Mouse (Mus musculus) intestine, embryonic 16.5 days (tissue): ENCODE results near the gene Mbd3. TPM values are rescaled to one million over a fixed set of nuclear protein-coding genes. Genes with fewer than 3 reads are reported as not detected.

ENCODE experiments used
- ATAC-seq: fragments of 200-750 bp; cut with Nextera tagmentation; 2 replicates; pipeline ENCODE4 v1.8.0; 2017; ENCODE audit warnings: moderate TSS enrichment, moderate library complexity
- H3K27ac ChIP-seq: fragments of 300-500 bp; sonication (generic); 2 replicates; pipeline ENCODE4 v1.5.1; 2014; ENCODE audit warnings: mild to moderate bottlenecking, low read length
- H3K27me3 ChIP-seq: fragments of 300-500 bp; sonication (generic); replicated peaks from 2 replicates; pipeline ENCODE4 v1.6.1; 2014; ENCODE audit warnings: low read length, control low read depth, mixed read lengths; ENCODE audit not compliant: control insufficient read depth, insufficient read depth
- H3K36me3 ChIP-seq: fragments of 300-500 bp; sonication (generic); 2 replicates; pipeline ENCODE4 v1.6.1; 2014; ENCODE audit warnings: low read length, control low read depth; ENCODE audit not compliant: control insufficient read depth, insufficient read depth
- H3K4me1 ChIP-seq: fragments of 300-500 bp; sonication (generic); 2 replicates; pipeline ENCODE4 v1.6.1; 2014; ENCODE audit warnings: low read length, control low read depth, mixed read lengths; ENCODE audit not compliant: control insufficient read depth, insufficient read depth
- H3K4me2 ChIP-seq: fragments of 300-500 bp; sonication (generic); 2 replicates; pipeline ENCODE4 v1.6.1; 2014; ENCODE audit warnings: low read depth, low read length, control low read depth
- H3K4me3 ChIP-seq: fragments of 300-500 bp; sonication (generic); 2 replicates; pipeline ENCODE4 v1.5.1; 2014; ENCODE audit warnings: mild to moderate bottlenecking, low read length
- H3K9ac ChIP-seq: fragments of 300-500 bp; sonication (generic); 2 replicates; pipeline ENCODE4 v1.6.1; 2014; ENCODE audit warnings: low read depth, low read length
- H3K9me3 ChIP-seq: fragments of 300-500 bp; sonication (generic); 2 replicates; pipeline ENCODE4 v1.6.1; 2016; ENCODE audit warnings: low read length, control low read depth; ENCODE audit not compliant: control insufficient read depth
- WGBS: fragments of 180-500 bp; shearing (Covaris S2); extraction: QIAGEN DNeasy Blood & Tissue Kit; methylation state at CpG from one replicate; pipeline ENCODE4 v1.1.7; 2014; 5-methylcytosine and 5-hydroxymethylcytosine counted together
- polyA plus RNA-seq: library from polyadenylated mRNA; unstranded; fragments of >200 nt; fragmentation: Nextera tagmentation; extraction: Ambion mirVana; gene quantifications from 2 replicates; pipeline ENCODE4 v1.2.1, GENCODE M21; 2015

Gene Mbd3
- polyA plus RNA-seq, 1 experiment from 2014 or later, result 144 TPM

DNA sequence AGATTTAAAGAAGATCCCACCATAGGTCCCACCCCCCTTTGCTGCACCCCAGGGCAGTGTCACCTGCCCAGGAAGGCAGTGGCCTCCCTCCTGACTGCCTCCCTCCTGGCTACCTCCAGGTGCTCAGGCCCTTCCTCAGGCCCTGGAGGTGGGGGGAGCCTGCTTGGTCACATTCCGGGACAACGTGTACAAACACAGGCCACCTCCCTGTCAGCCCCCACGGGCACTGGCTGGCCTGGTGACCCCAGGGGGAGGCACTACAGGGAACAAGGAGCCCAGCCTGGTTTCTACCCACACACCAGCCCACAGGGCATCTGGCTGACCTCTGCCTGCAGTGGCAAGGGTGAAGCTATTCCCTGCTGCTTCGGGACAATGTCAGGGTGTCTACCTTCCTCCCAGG, 38.6 kb upstream of the Mbd3 start:
- WGBS, result 65% methylated on average over 4 of the region's 4 CpGs
- Histone ChIP-seq H3K36me3 (no peaks in the 10 kb centered on the region), H3K27ac (no peak overlapping the region), H3K27me3 (no peaks in the 10 kb centered on the region), H3K4me1 (peaks cover 17% of the 10 kb centered on the region), H3K4me2 (no peak overlapping the region), H3K4me3 (no peak overlapping the region), H3K9me3 (no peaks in the 10 kb centered on the region), H3K9ac (no peak overlapping the region)
- no peak for ATAC-seq

- Histone ChIP-seq H3K9me3 (no peaks in the 10 kb centered on the region), H3K27me3 (no peaks in the 10 kb centered on the region), H3K4me1 (peaks cover 22% of the 10 kb centered on the region), H3K4me2 (peak overlapping the region; percentile 35), H3K27ac (peak overlapping the region; percentile 72), H3K36me3 (no peaks in the 10 kb centered on the region), H3K9ac (0 out of 2 replicates have a peak overlapping the region, but pooled peaks have one; percentile 33), H3K4me3 (no peak overlapping the region)
- WGBS, result 10% methylated on average over 9 of the region's 9 CpGs
- peak; percentile 27 for ATAC-seq
These were observed 36.9 kb upstream of the Mbd3 start for GRCm38 (mm10) chr10:80436276-80436675.

DNA sequence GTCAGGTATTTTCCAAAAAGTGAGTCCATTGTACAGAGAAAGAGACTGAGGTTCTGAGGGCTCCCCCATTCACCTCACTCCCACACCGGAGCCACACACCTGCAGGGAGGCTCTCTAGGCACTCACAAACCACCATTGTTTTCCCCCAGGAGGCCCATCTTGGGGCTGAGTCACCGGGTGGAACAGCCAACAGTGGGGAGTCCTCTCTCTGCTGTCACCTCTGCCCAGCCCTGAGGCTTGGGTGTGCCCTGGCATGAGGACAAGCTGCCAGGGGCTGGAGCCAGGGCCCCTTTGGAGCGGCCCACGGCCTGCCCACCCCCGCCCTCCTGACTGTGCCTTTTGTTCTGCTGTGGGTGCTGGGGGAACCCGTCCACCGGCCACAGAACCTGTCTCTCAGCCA, 36.4 kb upstream of the Mbd3 start:
- Histone ChIP-seq H3K4me3 (no peak overlapping the region), H3K9me3 (no peaks in the 10 kb centered on the region), H3K36me3 (no peaks in the 10 kb centered on the region), H3K27ac (peak overlapping the region; percentile 72), H3K4me1 (peaks cover 26% of the 10 kb centered on the region), H3K27me3 (no peaks in the 10 kb centered on the region), H3K9ac (peak overlapping the region; percentile 33; the same call in 1 of the 2 replicates), H3K4me2 (peak overlapping the region; percentile 35; the same call in 1 of the 2 replicates)
- 27% methylated on average over 7 of the region's 7 CpGs for WGBS
- ATAC-seq, result peak; percentile 47

DNA sequence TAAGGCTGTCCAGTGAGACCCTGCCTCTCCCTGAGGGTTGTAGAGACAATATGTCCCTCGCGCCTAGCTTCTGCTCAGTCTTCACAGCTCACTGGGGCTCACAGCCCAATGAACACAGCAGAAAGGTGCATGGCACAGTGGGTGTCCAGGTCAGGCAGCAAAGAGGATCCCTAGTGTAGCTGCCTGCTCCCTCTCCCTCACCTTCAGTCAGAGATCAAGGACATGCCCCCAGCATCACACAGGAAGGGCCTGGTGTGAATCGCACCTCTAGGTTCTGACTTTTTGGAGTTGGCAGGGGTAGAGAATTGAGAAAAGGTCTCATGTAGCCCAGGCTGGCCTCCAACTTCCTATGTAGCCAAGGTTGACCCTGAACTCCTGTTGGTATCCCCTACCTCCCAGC, 35.5 kb upstream of the Mbd3 start:
- no peak overlapping the region for H3K4me2 ChIP-seq
- H3K36me3 ChIP-seq, result peaks cover under 1% of the 10 kb centered on the region; the same call in 1 of the 2 replicates
- H3K27me3 ChIP-seq, result no peaks in the 10 kb centered on the region
- peaks cover 29% of the 10 kb centered on the region for H3K4me1 ChIP-seq
- H3K9me3 ChIP-seq, result no peaks in the 10 kb centered on the region
- 0 out of 2 replicates have a peak overlapping the region, but pooled peaks have one; percentile 11 for H3K9ac ChIP-seq
- H3K4me3 ChIP-seq, result no peak overlapping the region
- no peak for ATAC-seq
- WGBS, result 78% methylated on average over 3 of the region's 3 CpGs
- H3K27ac ChIP-seq, result 0 out of 2 replicates have a peak overlapping the region, but pooled peaks have one; percentile 9

- Histone ChIP-seq H3K4me3 (peak overlapping the region; percentile 84), H3K27me3 (no peaks in the 10 kb centered on the region), H3K9me3 (no peaks in the 10 kb centered on the region), H3K4me2 (peak overlapping the region; percentile 24; the same call in 1 of the 2 replicates), H3K4me1 (peaks cover 29% of the 10 kb centered on the region), H3K27ac (peak overlapping the region; percentile 41; the same call in 1 of the 2 replicates), H3K9ac (peak overlapping the region; percentile 36; the same call in 1 of the 2 replicates), H3K36me3 (peaks cover 2% of the 10 kb centered on the region; the same call in 1 of the 2 replicates)
- 11% methylated on average over 8 of the region's 8 CpGs for WGBS
- no peak for ATAC-seq
These were observed 34.9 kb upstream of the Mbd3 start for GRCm38 (mm10) chr10:80434233-80434592.

GRCm38 (mm10) chr10:80433513-80434232, 34.3 kb upstream of the Mbd3 start, which contains the start of gene Tcf3:
TSS of gene Tcf3 (minus strand) at chr10:80433647.
- Histone ChIP-seq H3K4me2 (peak within 1 kb of the TSS; percentile 90), H3K9ac (peak within 1 kb of the TSS; percentile 98), H3K9me3 (no peaks in the 10 kb centered on the region), H3K4me1 (peaks cover 29% of the 10 kb centered on the region), H3K36me3 (peaks cover 2% of the 10 kb centered on the region; the same call in 1 of the 2 replicates), H3K27me3 (no peaks in the 10 kb centered on the region), H3K4me3 (peak within 1 kb of the TSS; percentile 84), H3K27ac (peak within 1 kb of the TSS; percentile 96)
- under 1% methylated on average over 57 of the region's 61 CpGs for WGBS
- peak; percentile 91 for ATAC-seq

- Histone ChIP-seq H3K27me3 (no peaks in the 10 kb centered on the region), H3K9me3 (no peaks in the 10 kb centered on the region), H3K4me2 (peak overlapping the region; percentile 90), H3K27ac (peak overlapping the region; percentile 96), H3K9ac (peak overlapping the region; percentile 98), H3K36me3 (peaks cover 2% of the 10 kb centered on the region; the same call in 1 of the 2 replicates), H3K4me1 (peaks cover 29% of the 10 kb centered on the region), H3K4me3 (peak overlapping the region; percentile 84)
- no peak; the same call in 1 of the 2 replicates for ATAC-seq
- WGBS, result under 1% methylated on average over 57 of the region's 60 CpGs
These were observed 33.7 kb upstream of the Mbd3 start for GRCm38 (mm10) chr10:80432936-80433512.

DNA sequence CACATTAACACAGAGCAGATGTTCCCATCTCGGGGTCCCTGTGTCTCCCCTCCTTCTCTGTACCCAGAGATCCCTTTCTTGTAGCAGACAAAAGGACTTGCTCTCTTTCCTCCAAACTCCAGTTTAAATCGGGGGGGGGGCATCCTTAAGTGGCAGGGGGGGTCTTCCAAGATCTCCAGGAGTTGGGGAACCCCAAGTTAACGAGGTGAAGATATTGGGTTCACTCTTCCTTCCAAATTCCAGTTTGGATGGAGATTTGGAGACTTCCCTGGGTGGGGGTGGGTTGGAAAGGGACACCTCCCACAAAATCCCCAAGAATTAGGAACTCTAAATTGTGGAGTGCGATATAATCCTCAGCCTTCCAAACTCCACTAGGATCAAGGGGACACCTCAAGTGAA, 33.0 kb upstream of the Mbd3 start:
- Histone ChIP-seq H3K4me3 (peak overlapping the region; percentile 84), H3K27me3 (no peaks in the 10 kb centered on the region), H3K9me3 (no peaks in the 10 kb centered on the region), H3K36me3 (peaks cover 7% of the 10 kb centered on the region), H3K4me2 (peak overlapping the region; percentile 90), H3K27ac (peak overlapping the region; percentile 96), H3K9ac (peak overlapping the region; percentile 98), H3K4me1 (peaks cover 29% of the 10 kb centered on the region)
- ATAC-seq, result no peak
- 2% methylated on average over 4 of the region's 4 CpGs for WGBS

GRCm38 (mm10) chr10:80431570-80432386, 32.4 kb upstream of the Mbd3 start:
- 13% methylated on average over 15 of the region's 16 CpGs for WGBS

More at GRCm38 (mm10) chr10:80431570-80432386, 32.4 kb upstream of the Mbd3 start:
- H3K4me2 ChIP-seq, result peak overlapping the region; percentile 90
- peak overlapping the region; percentile 96; the same call in 1 of the 2 replicates for H3K27ac ChIP-seq
- H3K9me3 ChIP-seq, result no peaks in the 10 kb centered on the region
- H3K4me1 ChIP-seq, result peaks cover 29% of the 10 kb centered on the region
- no peaks in the 10 kb centered on the region for H3K27me3 ChIP-seq
- H3K36me3 ChIP-seq, result peaks cover 13% of the 10 kb centered on the region
- peak overlapping the region; percentile 98 for H3K9ac ChIP-seq
- peak overlapping the region; percentile 84 for H3K4me3 ChIP-seq
- no peak for ATAC-seq
